Mouse (Mus musculus): ENCODE measurements around the gene Ppp4r1.

Ppp4r1 gene

DNA sequence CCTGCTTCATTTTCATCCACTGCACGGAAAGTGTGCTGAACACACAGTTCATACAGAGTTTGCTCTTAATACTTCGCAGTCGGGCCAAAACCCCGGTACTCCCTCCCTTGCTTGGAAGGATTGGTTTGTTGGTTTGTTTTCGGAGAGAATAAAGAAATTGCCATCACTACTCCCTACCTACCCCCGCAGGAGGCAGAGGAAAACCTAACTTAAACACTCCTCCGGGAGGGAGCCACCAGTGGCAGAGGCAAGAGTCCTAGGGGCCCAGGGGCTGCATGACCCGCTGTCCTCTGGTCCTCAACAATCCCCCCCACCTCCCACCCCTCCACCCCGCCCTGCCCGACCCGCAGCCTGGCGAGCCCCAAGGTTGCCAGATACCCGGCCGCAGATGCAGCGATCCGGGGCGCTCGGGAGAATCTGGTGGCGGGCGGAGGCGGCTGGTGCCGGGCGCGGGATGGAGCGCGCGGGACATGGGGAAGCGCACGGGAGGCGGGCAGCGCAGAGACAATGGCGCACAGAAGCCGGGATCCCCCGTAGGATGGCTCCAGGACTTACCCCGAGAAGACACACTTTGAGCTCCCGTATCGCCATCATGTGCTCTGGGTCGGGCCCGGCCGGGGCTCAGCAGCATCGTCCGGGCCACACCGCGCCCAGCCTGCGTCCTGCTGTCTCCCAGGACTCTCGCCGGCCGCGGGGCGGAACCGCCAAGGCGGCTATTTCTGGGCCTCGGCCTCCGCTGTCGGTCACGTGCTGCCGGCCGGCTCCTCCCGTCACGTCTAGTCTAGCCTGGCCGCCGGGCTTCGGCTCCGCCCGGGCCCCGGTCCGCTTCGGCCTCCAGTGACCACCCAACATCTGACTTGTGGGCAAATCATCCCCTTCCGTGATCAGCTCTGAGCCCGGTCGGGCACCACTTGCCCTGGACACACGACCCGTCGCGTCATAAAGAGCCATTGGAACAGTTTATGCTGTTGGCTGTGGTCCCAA lies 10.1 kb upstream of the Ppp4r1 start, which contains the start of gene Rab31:
Gene Rab31, minus strand, starts transcription at position 802 of the 984 bp plus-strand sequence.
- peak; percentile 81 for DNase-seq (ENCODE audit: low spot score)

DNA sequence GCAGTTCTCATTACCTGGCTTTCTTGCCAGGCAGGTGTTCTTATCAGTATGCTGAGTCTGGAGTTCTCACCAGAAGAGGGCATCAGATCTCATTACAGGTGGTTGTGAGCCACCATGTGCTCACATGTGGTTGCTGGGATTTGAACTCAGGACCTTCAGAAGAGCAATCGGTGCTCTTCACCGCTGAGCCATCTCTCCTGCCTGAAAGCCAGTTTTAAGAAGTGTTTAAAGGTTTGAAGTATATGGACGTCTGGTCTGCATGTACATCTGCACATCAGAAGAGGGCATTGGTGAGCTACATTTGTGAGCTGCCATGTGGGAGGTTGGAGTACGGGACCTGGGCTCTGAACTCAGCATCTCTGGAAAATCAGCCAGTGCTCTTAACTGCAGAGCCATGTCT lies 8.8 kb upstream of the Ppp4r1 start:
- no peak for DNase-seq (ENCODE audit: low spot score)

DNA sequence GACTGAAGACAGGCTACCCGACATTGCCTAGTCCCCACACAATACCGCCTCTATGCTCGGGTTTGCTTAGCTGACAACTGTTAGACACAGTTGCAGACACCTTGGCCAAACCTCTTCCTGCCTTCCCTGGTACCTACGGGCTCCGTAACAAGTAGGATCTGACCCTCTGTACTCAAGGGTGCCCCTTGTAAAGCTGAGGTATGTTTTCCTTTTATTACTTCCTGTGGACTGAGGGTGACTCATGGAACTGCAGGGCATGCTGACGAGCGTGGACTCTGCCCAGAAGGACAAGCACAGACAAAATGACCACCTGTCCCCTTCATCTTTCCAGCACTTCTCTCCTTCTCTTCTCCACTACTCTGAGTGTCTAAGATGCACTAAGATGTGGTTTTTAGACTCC lies 7.9 kb upstream of the Ppp4r1 start:
- no peak for DNase-seq (ENCODE audit: low spot score)

DNA sequence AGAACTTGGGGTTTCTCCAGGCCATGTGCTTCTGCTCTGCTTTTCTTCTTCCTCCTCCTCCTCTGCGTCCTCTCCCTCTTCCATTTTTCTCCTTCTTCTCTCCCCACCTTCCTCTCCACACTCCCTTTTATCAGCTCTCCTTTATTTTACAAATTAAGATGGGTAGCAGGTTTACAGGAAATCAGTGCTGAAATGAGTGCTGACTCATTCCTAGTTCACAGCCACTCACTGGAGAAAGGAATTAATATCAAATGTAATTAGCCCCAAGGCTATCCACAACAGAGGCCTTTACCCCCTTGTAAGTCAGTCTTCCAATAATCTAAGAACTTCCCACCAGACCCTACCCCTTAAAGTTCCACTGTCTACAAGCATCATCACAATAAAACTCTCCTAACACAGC lies 6.1 kb upstream of the Ppp4r1 start:
- no peak for DNase-seq (ENCODE audit: low spot score)

DNA sequence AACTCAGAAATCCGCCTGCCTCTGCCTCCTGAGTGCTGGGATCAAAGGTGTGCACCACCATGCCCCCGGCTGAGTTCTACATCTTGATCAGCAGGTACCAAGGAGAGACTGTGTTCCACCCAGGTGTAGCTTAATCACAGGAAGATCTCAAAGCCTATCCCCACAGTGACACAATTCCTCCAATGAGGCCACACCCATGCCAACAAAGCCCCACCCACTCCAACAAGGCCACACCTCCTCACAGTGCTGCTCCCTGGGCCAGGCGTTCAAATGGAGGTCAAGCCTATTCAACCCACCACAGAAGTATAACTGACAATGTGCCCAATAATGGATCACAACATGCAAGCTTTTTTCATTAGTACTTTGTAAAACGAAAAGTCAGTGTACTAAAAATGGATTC lies 4.9 kb upstream of the Ppp4r1 start:
- DNase-seq (ENCODE audit: low spot score) = no peak

DNA sequence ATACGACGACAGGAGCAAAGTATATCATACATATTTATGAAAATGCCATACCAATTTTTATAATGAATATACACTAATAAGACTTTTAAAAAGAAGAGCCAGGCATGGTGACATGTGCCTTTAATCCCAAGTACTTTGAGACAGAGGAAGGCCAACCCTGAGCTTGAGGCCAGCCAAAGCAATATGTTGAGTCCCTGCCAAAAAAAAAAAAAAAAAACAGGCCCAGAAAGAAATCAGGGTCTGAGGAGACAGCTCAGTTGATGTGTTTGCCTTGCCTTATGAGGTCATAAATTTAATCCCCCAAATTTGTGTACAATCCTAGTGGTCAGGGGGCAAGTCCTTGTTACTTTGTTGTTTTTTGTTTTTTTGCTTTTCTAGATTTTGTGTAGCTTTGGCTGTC lies 1.4 kb upstream of the Ppp4r1 start:
- no peak for DNase-seq (ENCODE audit: low spot score)

DNA sequence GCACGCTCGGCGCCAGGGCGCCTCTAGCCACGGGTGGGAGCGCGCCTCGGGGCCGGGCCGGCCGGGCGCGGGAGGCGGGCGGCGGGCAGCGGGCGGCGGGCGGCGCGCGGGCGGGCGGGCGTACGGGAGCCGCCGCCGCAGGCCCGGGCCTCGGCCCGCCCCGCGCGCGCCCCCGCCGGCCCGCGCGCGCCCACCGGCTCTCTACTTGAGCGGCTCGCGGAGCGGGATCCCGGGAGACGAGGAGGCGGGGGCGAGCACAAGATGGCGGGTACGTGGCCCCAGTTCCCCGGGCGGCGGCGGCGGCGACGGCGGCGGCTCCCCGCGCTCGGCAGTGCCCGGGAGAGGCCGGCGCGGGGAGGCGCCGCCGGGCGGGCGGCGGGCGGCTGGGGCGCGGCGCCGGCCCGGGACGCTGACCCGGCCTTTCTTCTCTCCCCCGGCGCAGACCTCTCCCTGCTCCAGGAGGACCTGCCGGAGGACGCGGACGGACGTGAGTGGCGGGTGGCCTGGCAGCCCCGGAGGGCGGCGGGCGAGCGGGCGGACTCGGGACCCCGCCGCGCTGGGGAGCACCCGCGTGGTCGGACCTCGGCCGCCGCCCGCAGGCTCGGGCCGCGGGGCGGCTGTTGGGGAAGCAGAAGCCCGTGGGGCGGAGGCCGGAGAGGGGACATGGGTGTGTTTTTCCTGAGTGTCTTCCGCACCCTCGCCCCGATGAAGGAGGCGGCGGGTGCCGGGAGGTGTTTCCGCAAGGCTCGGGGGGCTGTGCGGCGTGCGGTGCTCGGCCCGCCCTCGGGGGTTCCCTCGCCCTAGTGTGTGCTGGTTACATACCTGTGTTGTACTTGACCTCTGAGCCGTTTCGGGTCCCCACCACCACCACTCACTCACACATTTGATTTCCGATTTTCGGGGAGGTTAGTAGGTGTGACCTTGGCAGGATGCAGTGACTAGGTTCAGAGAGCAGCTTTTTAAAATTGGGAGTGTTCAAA lies 1.1 kb downstream of the Ppp4r1 start:
- DNase-seq (ENCODE audit: low spot score) = peak; percentile 80

DNA sequence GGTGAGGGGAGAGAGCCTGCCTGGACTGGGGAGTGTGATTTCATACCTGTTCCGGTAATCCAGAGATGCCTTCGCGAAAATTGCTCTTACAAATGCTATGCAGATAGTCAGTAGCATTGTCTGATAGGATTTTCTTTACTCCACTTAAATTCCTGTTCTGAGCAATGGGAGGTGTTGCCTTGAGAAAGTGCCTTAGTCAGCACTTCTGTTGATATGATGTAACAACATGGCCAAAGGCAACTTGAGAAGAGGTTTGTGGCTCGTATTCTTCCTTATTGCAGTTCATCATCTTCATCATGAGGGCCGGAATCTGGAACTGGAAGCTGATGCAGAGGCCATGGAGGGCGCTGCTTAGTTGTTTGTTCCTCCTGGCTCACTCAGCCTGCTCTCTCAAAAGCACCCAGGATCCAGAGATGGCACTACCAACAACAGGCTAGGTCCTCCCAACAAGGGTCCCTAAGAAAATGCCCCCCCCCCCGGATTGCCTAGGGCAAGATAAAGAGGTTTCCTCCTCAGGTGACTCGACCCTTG lies 2.3 kb downstream of the Ppp4r1 start:
- peak; percentile 46 for DNase-seq (ENCODE audit: low spot score)

DNA sequence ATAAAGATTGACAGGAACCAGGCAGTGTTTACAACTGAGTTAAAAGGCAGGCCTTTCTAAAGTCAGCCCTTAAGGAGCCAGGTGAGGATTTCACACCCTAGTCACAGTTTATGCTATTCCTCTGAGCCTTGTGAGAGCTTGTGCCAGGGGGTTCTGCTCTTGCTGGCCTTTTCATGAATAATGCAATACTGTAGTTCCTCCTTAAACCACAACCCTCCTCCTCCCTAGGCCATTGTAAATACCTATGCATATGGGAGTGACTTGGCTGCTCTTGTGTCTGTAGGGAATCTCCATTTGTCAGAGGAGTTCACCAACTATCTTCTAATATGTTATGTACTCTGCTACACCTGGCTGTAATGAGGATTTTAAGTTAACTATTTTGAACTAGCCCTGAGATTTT lies 3.3 kb downstream of the Ppp4r1 start:
- DNase-seq (ENCODE audit: low spot score) = no peak

DNA sequence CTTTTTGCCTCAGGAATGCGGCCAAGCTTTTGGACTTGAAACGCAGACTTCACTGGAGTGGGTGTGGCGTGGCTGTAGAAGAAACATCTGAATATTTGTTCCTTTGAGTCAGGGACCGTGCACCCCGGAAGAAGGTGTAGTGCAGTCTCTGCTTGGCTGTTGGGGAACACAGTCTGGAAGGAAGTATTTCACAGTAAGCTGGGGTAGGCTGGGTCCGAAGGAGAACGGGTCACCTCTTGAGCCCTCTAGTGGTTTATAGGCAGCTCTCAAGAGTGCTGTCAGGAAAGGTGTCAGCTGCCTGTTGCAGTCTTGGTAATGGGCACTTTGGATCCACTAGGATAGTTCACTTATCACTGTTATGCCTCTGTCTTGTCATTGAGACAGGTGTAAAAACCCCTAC lies 3.9 kb downstream of the Ppp4r1 start:
- DNase-seq (ENCODE audit: low spot score) = no peak

DNA sequence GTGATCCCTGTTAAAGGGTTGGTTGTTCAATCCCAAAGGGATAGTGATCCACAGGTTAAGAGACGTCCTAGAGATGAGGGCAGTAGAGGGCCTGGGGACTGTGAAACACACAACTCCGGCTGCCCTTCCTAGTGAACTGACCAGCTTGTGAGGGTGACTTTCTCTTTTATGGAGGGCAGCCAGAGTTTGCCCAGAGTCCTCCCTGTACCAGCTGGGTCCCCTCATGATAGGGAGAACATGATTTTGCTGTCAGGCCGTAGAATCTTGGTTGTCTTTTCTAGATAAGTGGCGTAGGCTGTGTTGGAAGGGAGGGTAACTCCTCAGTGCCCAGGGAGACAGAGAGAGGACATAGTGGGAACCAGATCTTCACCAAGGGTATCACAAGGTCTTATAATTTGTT lies 4.9 kb downstream of the Ppp4r1 start:
- DNase-seq (ENCODE audit: low spot score) = no peak

DNA sequence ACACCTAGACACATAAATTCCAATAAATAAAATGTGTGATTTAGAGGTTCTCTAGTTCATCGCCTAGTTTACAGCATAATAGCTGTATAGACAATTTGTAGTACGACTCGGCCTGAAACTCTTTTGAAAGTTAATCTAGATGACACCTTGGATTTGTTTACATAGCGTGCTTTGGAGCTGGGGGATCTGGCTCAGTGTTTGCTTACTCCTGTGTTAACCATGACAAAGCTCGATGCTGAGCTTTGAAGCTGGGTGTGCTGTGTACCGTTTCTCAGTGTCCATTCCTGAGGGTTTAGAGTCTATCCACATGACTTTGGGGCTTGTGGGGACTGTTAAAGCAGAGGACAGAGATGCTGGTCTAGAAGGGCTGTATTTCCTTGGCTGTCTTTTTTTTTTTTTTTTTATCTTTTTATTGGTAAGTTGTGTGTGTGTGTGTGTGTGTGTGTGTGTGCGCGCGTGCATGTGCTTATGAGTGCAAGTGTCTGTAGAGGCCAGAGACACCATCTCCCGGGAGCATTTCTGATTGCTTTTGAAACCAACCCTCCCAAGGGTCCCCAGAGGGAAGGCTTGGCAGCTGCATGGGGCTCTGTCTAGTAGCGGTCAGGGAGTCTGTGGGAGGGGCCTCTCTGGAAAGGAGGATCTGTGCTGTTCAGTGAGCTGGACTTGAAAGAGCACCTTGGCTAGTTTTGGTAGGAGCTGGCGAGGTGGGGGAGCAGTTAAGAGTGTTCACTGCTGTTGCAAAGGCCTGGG lies 6.3 kb downstream of the Ppp4r1 start:
- DNase-seq (ENCODE audit: low spot score) = peak; percentile 66

DNA sequence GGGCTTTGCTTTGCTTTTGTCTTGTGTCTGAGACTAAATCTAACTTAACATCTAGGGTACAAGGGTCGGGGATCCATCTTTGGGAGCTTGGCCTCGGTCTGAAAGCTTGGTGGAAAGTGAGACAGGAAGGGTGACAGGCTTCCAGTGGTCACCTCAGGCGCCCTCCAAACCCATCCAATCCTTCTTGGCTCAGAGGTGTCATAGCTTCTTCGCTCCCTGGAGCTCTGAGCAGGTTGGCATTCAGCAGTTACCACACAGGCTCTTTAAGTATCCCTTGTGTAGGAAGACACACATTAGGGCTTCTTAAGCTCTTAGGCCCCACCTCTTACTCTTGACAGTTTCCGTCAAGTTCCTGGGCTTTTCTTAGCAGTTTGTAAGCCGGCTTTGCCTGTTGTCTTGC lies 7.2 kb downstream of the Ppp4r1 start:
- no peak for DNase-seq (ENCODE audit: low spot score)

DNA sequence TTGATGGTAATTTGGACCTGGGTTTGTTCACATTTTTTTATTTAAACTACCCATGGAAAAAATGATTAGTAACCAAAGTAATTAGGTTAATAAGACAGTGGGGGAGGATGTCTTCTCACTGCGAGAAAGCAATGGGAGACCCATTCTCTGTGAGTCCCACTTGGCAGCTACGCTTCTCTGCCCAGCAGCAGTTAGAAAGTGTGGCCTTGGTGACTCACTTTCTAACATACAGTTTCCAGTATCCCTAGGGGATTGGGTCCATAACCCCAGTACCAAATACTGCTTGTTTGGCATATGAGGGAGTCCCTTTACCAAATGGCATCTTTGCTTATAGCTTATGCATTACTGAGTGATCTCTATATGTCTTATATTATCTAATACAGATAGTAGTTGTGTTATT lies 8.8 kb downstream of the Ppp4r1 start:
- peak; percentile 32 for DNase-seq (ENCODE audit: low spot score)

DNA sequence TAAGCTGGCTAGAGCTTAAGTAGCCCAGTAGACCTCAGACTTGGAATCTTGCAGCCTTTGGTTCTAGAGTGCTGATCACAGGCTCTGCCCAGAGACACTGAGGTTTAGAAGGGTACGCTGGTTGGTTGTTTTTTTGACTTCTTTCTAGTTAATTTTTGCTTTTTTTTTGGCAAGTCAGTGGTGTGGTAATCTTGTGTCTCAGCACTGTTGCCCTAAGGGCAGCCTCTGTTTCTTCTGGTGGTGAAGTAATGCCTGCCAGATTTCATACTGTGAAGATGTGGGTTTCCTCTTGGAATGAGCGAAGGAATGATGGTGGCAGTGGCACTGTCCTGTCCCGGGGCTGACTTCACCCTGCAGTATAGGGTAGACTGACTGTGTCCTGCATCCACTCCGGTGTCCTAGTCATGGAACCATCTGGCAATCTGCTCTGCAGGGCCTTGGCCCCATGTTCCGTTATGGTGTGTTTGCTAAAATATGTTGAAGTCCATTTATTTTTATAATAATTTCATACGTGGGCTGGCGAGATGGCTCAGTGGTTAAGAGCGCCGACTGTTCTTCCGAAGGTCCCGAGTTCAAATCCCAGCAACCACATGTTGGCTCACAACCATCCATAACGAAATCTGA lies 11.0 kb downstream of the Ppp4r1 start:
- no peak for DNase-seq (ENCODE audit: low spot score)

DNA sequence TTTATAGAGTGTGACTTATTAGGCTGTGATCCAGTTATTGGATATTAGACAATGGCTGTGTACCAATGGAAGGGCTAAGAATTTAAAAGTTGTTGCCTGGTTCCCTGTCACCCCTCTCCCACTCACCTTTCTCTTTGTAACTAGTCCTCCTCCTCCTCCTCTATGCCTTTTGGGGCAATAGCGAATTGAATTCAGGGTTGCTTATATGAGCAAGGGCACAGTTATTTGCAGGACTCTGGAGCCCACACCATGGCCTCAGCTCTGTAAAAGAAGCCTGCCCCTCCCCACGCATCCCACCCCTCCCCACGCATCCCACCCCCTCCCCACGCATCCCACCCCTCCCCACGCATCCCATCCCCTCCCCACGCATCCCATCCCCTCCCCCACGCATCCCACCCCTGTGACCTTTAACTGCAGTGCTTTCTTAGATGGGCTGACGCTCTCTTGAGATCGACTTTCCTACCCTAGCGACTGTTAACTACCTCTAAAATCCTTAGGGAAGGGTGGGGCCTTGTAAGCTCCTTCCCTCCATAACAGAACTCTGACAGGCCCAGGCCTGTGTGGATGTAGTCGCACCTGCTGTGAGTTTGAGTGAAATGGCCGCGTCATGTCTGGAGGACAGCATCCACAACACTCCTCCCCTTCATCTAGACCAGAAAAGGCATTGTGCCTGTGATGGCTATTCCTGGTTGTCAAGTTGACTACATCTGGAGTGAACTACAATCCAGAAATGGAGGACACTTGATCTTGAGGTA lies 11.9 kb downstream of the Ppp4r1 start:
- no peak for DNase-seq (ENCODE audit: low spot score)

DNA sequence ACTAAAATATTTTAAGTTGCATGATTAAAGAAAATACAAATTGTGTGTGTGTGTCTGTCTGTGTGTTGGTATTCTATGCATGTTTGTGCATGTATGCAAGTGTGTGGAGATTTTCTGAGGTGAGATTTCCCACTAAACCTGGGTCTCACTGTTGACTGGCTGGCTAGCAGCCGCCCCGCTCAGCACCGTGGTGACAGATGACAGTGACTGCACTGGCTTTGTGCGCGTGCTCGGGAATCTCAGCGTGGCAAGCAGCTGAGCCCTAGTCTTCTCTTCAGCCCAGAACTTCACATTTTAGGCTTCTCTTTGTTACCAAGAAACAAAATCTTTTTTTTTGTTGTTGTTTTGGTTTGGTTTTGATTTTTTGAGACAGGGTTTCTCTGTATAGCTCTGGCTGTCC lies 13.7 kb downstream of the Ppp4r1 start:
- DNase-seq (ENCODE audit: low spot score) = no peak

DNA sequence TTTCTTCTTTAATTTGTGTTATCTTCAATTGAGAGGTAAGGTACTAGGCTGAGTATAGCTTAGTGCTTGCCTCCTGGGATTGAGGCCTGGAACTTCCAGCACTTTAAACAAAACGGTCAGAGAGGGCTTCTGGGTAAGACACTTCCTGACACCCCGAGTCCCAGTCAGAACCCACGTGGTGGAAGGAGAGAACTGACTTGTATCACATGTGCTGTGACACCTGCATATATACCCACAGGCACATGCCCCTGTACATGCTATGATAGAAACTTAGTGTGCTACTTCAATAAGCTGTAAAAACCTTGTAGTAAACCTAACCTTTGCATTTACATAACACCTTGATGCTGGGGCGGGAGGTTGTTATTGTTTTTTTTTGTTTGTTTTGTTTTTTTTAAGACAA lies 16.1 kb downstream of the Ppp4r1 start:
- no peak for DNase-seq (ENCODE audit: low spot score)

DNA sequence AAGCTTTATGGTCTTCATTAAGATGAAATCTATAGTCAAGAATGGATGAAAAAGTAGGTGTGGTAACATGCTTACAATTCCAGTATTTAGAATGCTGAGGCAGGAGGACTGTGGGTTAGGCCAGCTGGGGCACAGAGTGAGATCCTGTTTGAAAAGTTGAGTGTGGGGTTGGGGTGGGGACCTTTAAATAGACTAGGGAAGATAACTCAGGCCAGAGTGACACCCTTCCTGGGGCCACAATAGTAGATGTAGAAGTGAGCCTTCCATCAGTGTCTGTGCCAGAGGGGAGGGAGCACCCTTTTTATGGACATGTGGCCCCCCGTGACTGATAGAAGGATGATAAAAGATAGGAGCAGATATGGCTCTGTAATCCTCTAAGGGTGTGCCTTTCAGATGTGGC lies 17.0 kb downstream of the Ppp4r1 start:
- DNase-seq (ENCODE audit: low spot score) = no peak

DNA sequence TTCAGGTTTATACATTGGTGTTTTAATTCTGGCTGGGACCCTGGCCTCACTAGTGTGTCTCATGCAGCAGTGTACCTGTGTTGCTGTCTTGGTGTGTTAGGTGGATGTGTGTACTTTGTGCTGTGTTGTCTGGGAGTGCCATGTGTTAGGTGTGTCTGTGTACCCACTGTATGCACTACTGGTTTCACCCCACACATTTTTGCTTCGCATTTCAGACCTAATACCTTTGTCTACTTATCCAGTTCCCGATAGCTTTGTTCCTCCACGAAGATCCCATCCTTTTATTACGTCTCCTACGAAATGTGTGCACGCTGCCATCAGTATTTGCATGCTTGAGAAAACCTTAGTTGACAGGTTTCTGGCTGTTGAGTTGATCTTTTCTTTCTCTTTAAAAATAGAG lies 18.1 kb downstream of the Ppp4r1 start:
- no peak for DNase-seq (ENCODE audit: low spot score)

DNA sequence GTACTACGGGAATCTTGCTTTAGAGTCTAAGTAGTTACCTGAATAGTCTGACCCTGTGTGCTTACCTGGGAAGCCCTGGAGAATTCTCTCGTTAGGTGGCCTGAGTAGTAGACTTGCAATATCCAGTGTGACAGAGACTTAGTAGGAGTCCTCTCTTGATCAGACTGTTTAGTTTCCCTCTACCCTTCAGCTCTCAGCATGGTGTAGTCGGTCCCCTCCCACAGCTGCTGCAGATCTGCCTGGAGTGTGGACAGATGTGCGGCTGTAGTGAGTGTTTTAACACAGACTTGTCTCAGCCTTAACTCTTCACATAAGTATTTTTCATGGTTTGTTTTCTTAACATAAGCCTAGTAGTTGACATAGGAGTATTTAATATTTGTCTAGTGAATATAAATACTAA lies 19.7 kb downstream of the Ppp4r1 start:
- no peak for DNase-seq (ENCODE audit: low spot score)
